Mouse (Mus musculus) hindbrain, embryonic 10.5 days (tissue): ENCODE results near the gene Eif3d. TPM values are rescaled to one million over a fixed set of nuclear protein-coding genes. Genes with fewer than 3 reads are reported as not detected.
"Not testable (repeated sequence)": the region's sequence is repeated elsewhere in the genome, so short reads cannot be mapped to it uniquely, and the experiment has no call there.

Experiments used
- DNase-seq: peaks from one replicate; pipeline ENCODE4 v3.0.0-alpha.2; 2017; ENCODE audit warnings: low spot score
- H3K27ac ChIP-seq: fragments of 300-500 bp; sonication (generic); 2 replicates; pipeline ENCODE4 v1.5.1; 2016; ENCODE audit warnings: mild to moderate bottlenecking, moderate library complexity
- H3K27me3 ChIP-seq: fragments of 300-500 bp; sonication (generic); 2 replicates; pipeline ENCODE4 v1.6.1; 2016; ENCODE audit warnings: mild to moderate bottlenecking; ENCODE audit not compliant: poor library complexity, insufficient read depth, severe bottlenecking
- H3K36me3 ChIP-seq: fragments of 300-500 bp; sonication (generic); 2 replicates; pipeline ENCODE4 v1.6.1; 2016; ENCODE audit warnings: mild to moderate bottlenecking, moderate library complexity
- H3K4me1 ChIP-seq: fragments of 300-500 bp; sonication (generic); replicated peaks from 2 replicates; pipeline ENCODE4 v1.6.1; 2016; ENCODE audit warnings: mild to moderate bottlenecking
- H3K4me3 ChIP-seq: fragments of 300-500 bp; sonication (generic); 2 replicates; pipeline ENCODE4 v1.5.1; 2016; ENCODE audit warnings: mild to moderate bottlenecking, moderate library complexity
- H3K9me3 ChIP-seq: fragments of 300-500 bp; sonication (generic); 2 replicates; pipeline ENCODE4 v1.6.1; 2016; ENCODE audit warnings: mild to moderate bottlenecking, moderate library complexity
- WGBS: fragments of 180-500 bp; shearing (Covaris S2); methylation state at CpG from one replicate; pipeline ENCODE4 v1.1.7; 2016; 5-methylcytosine and 5-hydroxymethylcytosine counted together
- polyA plus RNA-seq: library from polyadenylated mRNA; unstranded; fragments of >200 nt; fragmentation: Nextera tagmentation; extraction: Ambion mirVana; gene quantifications from 2 replicates; pipeline ENCODE4 v1.2.1, GENCODE M21; 2016

The Eif3d gene
- 241 and 255 TPM in 2 replicates for polyA plus RNA-seq

- H3K4me1 ChIP-seq, result peaks cover 27% of the 10 kb centered on the region
- WGBS, result under 1% methylated on average over 72 of the region's 72 CpGs
- DNase-seq, result peak; percentile 97
- peak within 1 kb of the TSS; percentile 99 for H3K27ac ChIP-seq
- H3K36me3 ChIP-seq, result peaks cover 33% of the 10 kb centered on the region
- H3K9me3 ChIP-seq, result no peaks in the 10 kb centered on the region
- H3K27me3 ChIP-seq, result no peaks in the 10 kb centered on the region
- peak within 1 kb of the TSS; percentile 92 for H3K4me3 ChIP-seq
These were observed at the start of gene Eif3d for GRCm38 (mm10) chr15:77970470-77971292. Gene Eif3d, minus strand, starts transcription at chr15:77970813.

- Histone ChIP-seq H3K27ac (no peak overlapping the region), H3K27me3 (no peaks in the 10 kb centered on the region), H3K4me3 (no peak overlapping the region), H3K4me1 (no peaks in the 10 kb centered on the region), H3K36me3 (no peaks in the 10 kb centered on the region), H3K9me3 (no peaks in the 10 kb centered on the region)
- no peak for DNase-seq
- 94% methylated on average over 1 of the region's 1 CpGs for WGBS
These were observed 43.4 kb upstream of the Eif3d start for GRCm38 (mm10) chr15:78014046-78014445.

GRCm38 (mm10) chr15:78008206-78008605, 37.6 kb upstream of the Eif3d start:
- not testable (repeated sequence) for H3K27me3 ChIP-seq, H3K27ac ChIP-seq, H3K36me3 ChIP-seq, DNase-seq, H3K4me3 ChIP-seq, H3K9me3 ChIP-seq
- peaks cover 29% of the 10 kb centered on the region for H3K4me1 ChIP-seq
- 94% methylated on average over 8 of the region's 8 CpGs for WGBS

- DNase-seq, result peak; percentile 12
- Histone ChIP-seq H3K36me3 (no peaks in the 10 kb centered on the region), H3K27me3 (no peaks in the 10 kb centered on the region), H3K4me1 (peaks cover 44% of the 10 kb centered on the region), H3K4me3 (no peak overlapping the region), H3K9me3 (no peaks in the 10 kb centered on the region), H3K27ac (no peak overlapping the region)
- 52% methylated on average over 9 of the region's 9 CpGs for WGBS
These were observed 33.3 kb upstream of the Eif3d start for GRCm38 (mm10) chr15:78003929-78004328.

- no peak overlapping the region for H3K4me3 ChIP-seq
- DNase-seq, result no peak
- H3K27ac ChIP-seq, result peak overlapping the region; percentile 40
- H3K4me1 ChIP-seq, result peaks cover 43% of the 10 kb centered on the region
- no peaks in the 10 kb centered on the region for H3K36me3 ChIP-seq
- H3K27me3 ChIP-seq, result no peaks in the 10 kb centered on the region
- H3K9me3 ChIP-seq, result no peaks in the 10 kb centered on the region
- 23% methylated on average over 5 of the region's 5 CpGs for WGBS
These were observed 30.8 kb upstream of the Eif3d start for GRCm38 (mm10) chr15:78001400-78001799.

- Histone ChIP-seq H3K4me1 (peaks cover 16% of the 10 kb centered on the region), H3K4me3 (no peak overlapping the region), H3K27me3 (no peaks in the 10 kb centered on the region), H3K9me3 (no peaks in the 10 kb centered on the region), H3K36me3 (no peaks in the 10 kb centered on the region), H3K27ac (no peak overlapping the region)
- no peak for DNase-seq
- WGBS, result 77% methylated on average over 5 of the region's 5 CpGs
These were observed 17.9 kb upstream of the Eif3d start for GRCm38 (mm10) chr15:77988541-77988940.

- no peak overlapping the region for H3K27ac ChIP-seq
These were observed 12.8 kb upstream of the Eif3d start for GRCm38 (mm10) chr15:77983391-77983790.

GRCm38 (mm10) chr15:77982195-77982939, 11.8 kb upstream of the Eif3d start:
- Histone ChIP-seq H3K36me3 (no peaks in the 10 kb centered on the region), H3K4me3 (no peak overlapping the region), H3K27ac (0 out of 2 replicates have a peak overlapping the region, but pooled peaks have one; percentile 1), H3K27me3 (no peaks in the 10 kb centered on the region), H3K9me3 (no peaks in the 10 kb centered on the region), H3K4me1 (0 out of 2 replicates have a peak, but pooled peaks cover 4% of the 10 kb centered on the region)
- DNase-seq, result peak; percentile 78
- WGBS, result 29% methylated on average over 18 of the region's 18 CpGs

More at GRCm38 (mm10) chr15:77983391-77983790, 12.8 kb upstream of the Eif3d start:
- H3K4me3 ChIP-seq, result no peak overlapping the region
- no peaks in the 10 kb centered on the region for H3K36me3 ChIP-seq
- WGBS, result 37% methylated on average over 3 of the region's 3 CpGs
- no peaks in the 10 kb centered on the region for H3K27me3 ChIP-seq
- H3K4me1 ChIP-seq, result 0 out of 2 replicates have a peak, but pooled peaks cover 4% of the 10 kb centered on the region
- no peak for DNase-seq
- H3K9me3 ChIP-seq, result no peaks in the 10 kb centered on the region

GRCm38 (mm10) chr15:77981181-77981680, 10.6 kb upstream of the Eif3d start:
- WGBS, result 76% methylated on average over 5 of the region's 5 CpGs
- H3K4me1 ChIP-seq, result 0 out of 2 replicates have a peak, but pooled peaks cover 4% of the 10 kb centered on the region
- no peak for DNase-seq

GRCm38 (mm10) chr15:77979427-77979865, 8.8 kb upstream of the Eif3d start:
- no peaks in the 10 kb centered on the region for H3K27me3 ChIP-seq
- no peaks in the 10 kb centered on the region for H3K36me3 ChIP-seq
- no peak for DNase-seq
- H3K27ac ChIP-seq, result no peak overlapping the region
- 86% methylated on average over 10 of the region's 10 CpGs for WGBS
- H3K4me1 ChIP-seq, result 0 out of 2 replicates have a peak, but pooled peaks cover 4% of the 10 kb centered on the region
- no peak overlapping the region for H3K4me3 ChIP-seq
- H3K9me3 ChIP-seq, result no peaks in the 10 kb centered on the region

More at GRCm38 (mm10) chr15:77981181-77981680, 10.6 kb upstream of the Eif3d start:
- Histone ChIP-seq H3K36me3 (no peaks in the 10 kb centered on the region), H3K9me3 (no peaks in the 10 kb centered on the region), H3K4me3 (no peak overlapping the region), H3K27ac (no peak overlapping the region), H3K27me3 (no peaks in the 10 kb centered on the region)

- no peaks in the 10 kb centered on the region for H3K36me3 ChIP-seq
- H3K4me3 ChIP-seq, result no peak overlapping the region
- no peaks in the 10 kb centered on the region for H3K27me3 ChIP-seq
- 0 out of 2 replicates have a peak, but pooled peaks cover 5% of the 10 kb centered on the region for H3K4me1 ChIP-seq
- DNase-seq, result no peak
- H3K27ac ChIP-seq, result no peak overlapping the region
- H3K9me3 ChIP-seq, result no peaks in the 10 kb centered on the region
- 74% methylated on average over 3 of the region's 3 CpGs for WGBS
These were observed 7.0 kb upstream of the Eif3d start for GRCm38 (mm10) chr15:77977663-77978062.

- WGBS, result 77% methylated on average over 6 of the region's 6 CpGs
- Histone ChIP-seq H3K9me3 (no peaks in the 10 kb centered on the region), H3K36me3 (no peaks in the 10 kb centered on the region), H3K27ac (no peak overlapping the region), H3K27me3 (no peaks in the 10 kb centered on the region), H3K4me1 (peaks cover 20% of the 10 kb centered on the region), H3K4me3 (no peak overlapping the region)
- DNase-seq, result no peak
These were observed 3.7 kb upstream of the Eif3d start for GRCm38 (mm10) chr15:77974165-77974841.
